Mouse (Mus musculus) hindbrain, embryonic 11.5 days (tissue): ENCODE results near the gene Kifc1. TPM values are rescaled to one million over a fixed set of nuclear protein-coding genes. Genes with fewer than 3 reads are reported as not detected.
A peak's percentile ranks its signal among the peaks of the same experiment; 100 is the strongest.

Source experiments
- ATAC-seq: fragments of 200-750 bp; cut with Nextera tagmentation; 2 replicates; pipeline ENCODE4 v1.8.0; 2017; ENCODE audit warnings: mild to moderate bottlenecking, moderate TSS enrichment, moderate library complexity; ENCODE audit not compliant: low FRiP score
- DNase-seq: peaks from one replicate; pipeline ENCODE4 v3.0.0-alpha.2; 2015; ENCODE audit warnings: low spot score
- H3K27ac ChIP-seq: fragments of 300-500 bp; sonication (generic); 2 replicates; pipeline ENCODE4 v1.5.1; 2014; ENCODE audit warnings: mild to moderate bottlenecking, low read depth, low read length
- H3K27me3 ChIP-seq: fragments of 300-500 bp; sonication (generic); 2 replicates; pipeline ENCODE4 v1.6.1; 2014; ENCODE audit warnings: mild to moderate bottlenecking, low read length, moderate library complexity, mixed read lengths; ENCODE audit not compliant: control insufficient read depth, insufficient read depth
- H3K36me3 ChIP-seq: fragments of 300-500 bp; sonication (generic); 2 replicates; pipeline ENCODE4 v1.6.1; 2014; ENCODE audit warnings: mild to moderate bottlenecking, low read length, moderate library complexity, mixed read lengths; ENCODE audit not compliant: control insufficient read depth, insufficient read depth
- H3K4me1 ChIP-seq: fragments of 300-500 bp; sonication (generic); replicated peaks from 2 replicates; pipeline ENCODE4 v1.6.1; 2014; ENCODE audit warnings: low read length, mixed read lengths; ENCODE audit not compliant: control insufficient read depth, insufficient read depth
- H3K4me2 ChIP-seq: fragments of 300-500 bp; sonication (generic); replicated peaks from 2 replicates; pipeline ENCODE4 v1.6.1; 2014; ENCODE audit warnings: mild to moderate bottlenecking, low read depth, low read length
- H3K4me3 ChIP-seq: fragments of 300-500 bp; sonication (generic); 2 replicates; pipeline ENCODE4 v1.5.1; 2014; ENCODE audit warnings: low read depth, low read length
- H3K9ac ChIP-seq: fragments of 300-500 bp; sonication (generic); 2 replicates; pipeline ENCODE4 v1.6.1; 2014; ENCODE audit warnings: low read depth, low read length
- H3K9me3 ChIP-seq: fragments of 300-500 bp; sonication (generic); 2 replicates; pipeline ENCODE4 v1.6.1; 2016; ENCODE audit warnings: low read length; ENCODE audit not compliant: control insufficient read depth
- WGBS: fragments of 180-500 bp; shearing (Covaris S2); extraction: QIAGEN DNeasy Blood & Tissue Kit; methylation state at CpG from one replicate; pipeline ENCODE4 v1.1.7; 2014; 5-methylcytosine and 5-hydroxymethylcytosine counted together
- polyA plus RNA-seq: library from polyadenylated mRNA; unstranded; fragments of >200 nt; fragmentation: Nextera tagmentation; extraction: Ambion mirVana; gene quantifications from 2 replicates; pipeline ENCODE4 v1.2.1, GENCODE M21; 2014

Gene Kifc1
- polyA plus RNA-seq, 1 experiment from 2014 or later, result 5.3 TPM

DNA sequence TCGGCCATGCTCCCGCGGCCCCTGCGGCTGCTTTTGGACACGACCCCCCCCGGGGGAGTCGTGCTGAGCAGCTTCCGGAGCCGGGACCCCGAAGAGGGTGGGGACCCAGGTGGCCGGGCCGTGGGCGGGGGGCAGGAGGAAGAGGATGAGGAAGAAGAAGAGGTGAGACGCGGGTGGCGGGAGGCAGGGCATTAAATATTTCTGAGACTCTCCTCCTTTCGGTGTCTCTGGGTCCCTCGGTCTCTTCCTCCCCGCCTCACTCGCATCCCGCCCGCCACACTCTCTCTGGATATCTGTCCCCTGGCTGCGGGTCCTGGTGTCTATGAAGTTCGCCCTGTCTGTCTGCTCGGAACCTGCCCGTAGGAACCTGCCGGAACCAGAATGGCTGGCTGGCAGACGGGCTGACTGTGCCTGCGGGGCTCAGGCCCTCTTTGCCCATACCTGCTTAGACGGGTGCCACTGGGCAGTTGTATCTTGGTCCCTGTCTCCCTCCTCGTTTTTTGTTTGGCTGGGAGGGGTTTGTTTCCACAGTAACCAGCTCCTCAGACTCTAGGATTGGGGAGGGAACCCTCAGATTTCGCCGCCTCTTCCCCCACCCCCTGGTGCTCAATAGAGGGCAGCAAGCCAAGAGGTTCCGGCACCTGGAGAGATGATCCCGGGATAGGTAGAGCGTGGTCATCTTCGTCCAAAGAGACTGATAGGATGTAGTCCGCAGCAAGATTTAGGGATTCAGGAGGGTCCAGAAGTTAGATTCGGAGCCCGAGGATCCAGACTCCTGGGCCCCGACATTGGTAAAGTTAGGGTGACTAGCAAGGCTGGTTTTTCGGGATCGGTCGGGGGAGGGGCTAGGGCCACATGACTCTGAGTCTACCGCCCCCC, 40.1 kb upstream of the Kifc1 start:
- peak overlapping the region; percentile 76 for H3K4me3 ChIP-seq
- peak overlapping the region; percentile 82 for H3K9ac ChIP-seq
- 0 out of 2 replicates have a peak, but pooled peaks cover 6% of the 10 kb centered on the region for H3K36me3 ChIP-seq
- no peaks in the 10 kb centered on the region for H3K27me3 ChIP-seq
- peak overlapping the region; percentile 87 for H3K27ac ChIP-seq
- H3K9me3 ChIP-seq, result no peaks in the 10 kb centered on the region
- peak; percentile 54 for DNase-seq
- H3K4me2 ChIP-seq, result peak overlapping the region; percentile 90
- 1% methylated on average over 42 of the region's 45 CpGs for WGBS
- ATAC-seq, result peak; percentile 1; the same call in 1 of the 2 replicates
- H3K4me1 ChIP-seq, result no peaks in the 10 kb centered on the region

DNA sequence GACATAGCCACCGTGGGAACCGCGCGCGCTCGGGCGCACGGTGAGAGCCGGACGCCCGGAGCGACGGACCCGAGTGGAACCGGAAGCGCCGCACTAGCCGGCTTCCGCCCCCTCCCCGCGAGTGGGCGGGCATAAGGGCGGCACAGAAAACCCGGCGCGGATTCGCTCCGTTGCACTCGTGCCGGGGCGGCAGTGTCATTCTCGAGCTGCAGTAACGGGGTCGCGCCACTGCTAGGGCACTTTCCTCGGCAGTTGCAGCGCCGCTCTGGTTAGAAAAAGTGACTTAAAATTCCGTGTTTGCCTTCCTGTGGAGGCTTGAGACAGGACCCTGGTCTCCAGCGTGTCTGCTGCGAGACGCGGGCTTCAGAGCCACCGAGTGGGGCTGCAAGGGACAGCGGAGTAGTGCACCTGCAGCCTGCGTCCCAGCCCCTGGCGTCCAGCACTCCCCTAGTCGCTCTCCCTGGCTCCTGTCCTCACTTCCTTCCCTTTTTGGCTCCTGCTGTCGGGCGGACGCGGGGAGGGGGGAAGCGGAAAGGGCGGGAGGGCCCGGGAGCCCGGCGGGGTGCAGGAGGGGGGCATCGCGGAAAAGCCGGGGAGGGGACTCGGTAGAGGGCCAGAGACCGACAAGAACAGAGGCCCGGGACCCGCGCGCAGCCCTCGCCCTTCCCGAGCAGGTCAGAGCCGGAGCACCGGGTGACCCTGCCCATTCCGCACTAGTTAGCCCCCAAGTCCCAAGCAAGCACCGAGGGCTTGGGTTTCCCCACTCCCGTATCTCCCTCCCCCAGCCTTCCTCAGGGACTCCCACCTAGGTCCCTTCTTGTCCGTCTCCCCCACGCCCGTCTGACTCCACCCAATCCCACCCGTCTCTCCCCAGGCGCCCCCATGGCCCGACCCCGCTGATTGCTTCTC, 39.2 kb upstream of the Kifc1 start, which contains the start of gene Rgl2:
TSS of gene Rgl2 (plus strand) at position 173 of the 909 bp plus-strand sequence.
- H3K27me3 ChIP-seq, result no peaks in the 10 kb centered on the region
- no peaks in the 10 kb centered on the region for H3K4me1 ChIP-seq
- H3K36me3 ChIP-seq, result 0 out of 2 replicates have a peak, but pooled peaks cover 6% of the 10 kb centered on the region
- peak; percentile 83 for ATAC-seq
- H3K4me2 ChIP-seq, result peak within 1 kb of the TSS; percentile 90
- H3K27ac ChIP-seq, result peak within 1 kb of the TSS; percentile 87
- WGBS, result under 1% methylated on average over 73 of the region's 80 CpGs
- peak within 1 kb of the TSS; percentile 76 for H3K4me3 ChIP-seq
- DNase-seq, result peak; percentile 98
- peak within 1 kb of the TSS; percentile 82 for H3K9ac ChIP-seq
- H3K9me3 ChIP-seq, result no peaks in the 10 kb centered on the region

DNA sequence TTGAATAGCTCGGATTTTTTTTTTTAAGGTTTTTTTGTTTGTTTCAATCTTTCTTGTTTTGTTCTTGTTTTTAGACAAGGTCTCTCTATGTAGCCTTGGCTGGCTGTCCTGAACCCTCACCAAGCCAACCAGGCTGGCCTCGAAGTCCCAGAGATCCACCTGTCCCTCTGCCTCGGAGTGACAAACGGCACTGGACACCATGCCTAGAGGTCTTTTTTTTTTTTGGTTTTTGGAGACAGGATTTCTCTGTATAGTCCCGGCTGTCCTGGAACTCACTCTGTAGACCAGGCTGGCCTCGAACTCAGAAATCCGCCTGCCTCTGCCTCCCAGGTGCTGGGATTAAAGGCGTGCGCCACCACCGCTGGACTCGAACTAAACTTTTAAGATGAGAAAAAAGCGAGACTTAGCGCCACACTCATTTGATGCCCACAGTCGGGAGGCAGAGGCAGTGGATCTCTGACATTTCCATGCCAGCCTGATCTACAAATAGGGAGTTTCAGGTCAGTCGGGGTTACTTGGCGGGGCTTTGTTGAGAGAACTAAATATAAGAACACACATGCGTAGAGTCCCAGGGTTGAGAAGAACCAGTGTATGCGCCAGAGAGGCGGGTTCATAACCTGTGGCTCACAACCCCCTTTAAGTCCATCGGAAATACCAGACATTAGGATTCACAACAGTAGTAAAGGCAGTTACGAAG, 37.9 kb upstream of the Kifc1 start:
- peak overlapping the region; percentile 82 for H3K9ac ChIP-seq
- H3K4me2 ChIP-seq, result peak overlapping the region; percentile 90
- WGBS, result 60% methylated on average over 21 of the region's 21 CpGs
- H3K36me3 ChIP-seq, result 0 out of 2 replicates have a peak, but pooled peaks cover 6% of the 10 kb centered on the region
- DNase-seq (no peak), ATAC-seq (no peak)
- H3K27ac ChIP-seq, result no peak overlapping the region
- peak overlapping the region; percentile 76 for H3K4me3 ChIP-seq
- H3K9me3 ChIP-seq, result no peaks in the 10 kb centered on the region
- no peaks in the 10 kb centered on the region for H3K4me1 ChIP-seq
- no peaks in the 10 kb centered on the region for H3K27me3 ChIP-seq

GRCm38 (mm10) chr17:33926207-33926932, 35.9 kb upstream of the Kifc1 start:
- no peak overlapping the region for H3K27ac ChIP-seq
- H3K27me3 ChIP-seq, result no peaks in the 10 kb centered on the region
- H3K4me2 ChIP-seq, result no peak overlapping the region
- ATAC-seq, result no peak
- no peaks in the 10 kb centered on the region for H3K4me1 ChIP-seq
- H3K36me3 ChIP-seq, result no peaks in the 10 kb centered on the region
- 70% methylated on average over 17 of the region's 17 CpGs for WGBS
- peak; percentile 41 for DNase-seq
- no peak overlapping the region for H3K4me3 ChIP-seq
- H3K9me3 ChIP-seq, result no peaks in the 10 kb centered on the region
- no peak overlapping the region for H3K9ac ChIP-seq

GRCm38 (mm10) chr17:33925406-33926116, 35.1 kb upstream of the Kifc1 start:
- H3K4me3 ChIP-seq, result no peak overlapping the region

DNA sequence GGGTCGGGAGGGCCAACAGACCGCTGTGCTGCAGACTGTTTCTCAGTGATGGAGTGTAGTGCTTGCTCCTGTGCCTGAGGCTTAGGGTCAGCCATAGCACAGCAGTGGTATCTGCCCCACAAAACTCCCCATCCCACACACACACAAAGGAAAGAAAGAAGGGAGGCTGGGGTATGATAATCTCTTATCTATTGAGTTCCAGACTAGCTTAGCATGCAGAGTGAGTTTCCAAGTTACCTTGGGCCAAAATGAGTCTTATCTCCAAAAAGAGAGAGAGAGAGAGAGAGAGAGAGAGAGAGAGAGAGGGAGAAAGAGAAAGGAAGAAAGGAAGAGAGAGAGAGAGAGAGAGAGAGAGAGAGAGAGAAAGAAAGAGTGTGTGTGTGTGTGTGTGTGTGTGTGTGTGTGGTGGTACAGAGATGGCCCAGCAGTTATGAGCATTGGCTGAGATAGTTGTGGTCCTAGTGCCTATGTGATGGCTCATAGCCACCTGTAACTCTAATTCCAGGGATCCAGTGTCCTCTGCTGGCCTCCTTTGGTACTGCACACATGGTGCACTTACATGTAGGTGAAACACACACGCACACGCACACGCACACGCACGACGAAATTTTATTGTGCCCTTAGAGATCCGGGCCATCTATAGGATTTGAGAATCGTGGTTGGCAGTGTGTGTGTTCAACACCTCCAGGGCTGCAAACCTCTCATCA, 34.3 kb upstream of the Kifc1 start:
- Histone ChIP-seq H3K4me1 (peaks cover 6% of the 10 kb centered on the region; the same call in 1 of the 2 replicates), H3K27ac (no peak overlapping the region), H3K36me3 (no peaks in the 10 kb centered on the region), H3K9ac (no peak overlapping the region), H3K4me3 (no peak overlapping the region; the same call in 1 of the 2 replicates), H3K4me2 (no peak overlapping the region), H3K9me3 (no peaks in the 10 kb centered on the region), H3K27me3 (no peaks in the 10 kb centered on the region)
- 83% methylated on average over 10 of the region's 10 CpGs for WGBS
- ATAC-seq (no peak), DNase-seq (no peak)

More at GRCm38 (mm10) chr17:33925406-33926116, 35.1 kb upstream of the Kifc1 start:
- ATAC-seq, result no peak
- Histone ChIP-seq H3K36me3 (no peaks in the 10 kb centered on the region), H3K4me2 (no peak overlapping the region), H3K4me1 (0 out of 2 replicates have a peak, but pooled peaks cover 5% of the 10 kb centered on the region), H3K27ac (no peak overlapping the region), H3K9ac (no peak overlapping the region), H3K9me3 (no peaks in the 10 kb centered on the region), H3K27me3 (no peaks in the 10 kb centered on the region)
- 83% methylated on average over 20 of the region's 21 CpGs for WGBS
- no peak for DNase-seq

DNA sequence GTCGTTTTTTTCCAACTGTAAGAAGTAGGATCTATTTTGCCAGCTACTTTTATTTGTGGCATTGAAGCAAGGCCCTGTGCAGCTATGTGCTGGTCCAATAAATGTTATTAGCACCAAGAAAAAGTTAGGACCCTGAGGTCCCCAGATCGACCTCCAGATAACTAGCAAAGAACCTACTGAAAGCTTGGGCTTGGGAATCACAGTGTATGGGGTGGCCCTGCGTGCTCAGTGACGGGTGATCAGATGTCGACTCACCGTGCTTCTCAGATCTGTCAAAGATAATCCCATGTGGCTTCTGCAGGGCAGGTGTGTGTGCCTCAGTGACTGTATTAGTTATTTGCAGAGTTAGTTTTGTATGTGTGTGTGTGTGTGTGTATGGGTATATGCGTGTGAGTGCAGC, 30.9 kb upstream of the Kifc1 start:
- WGBS, result 89% methylated on average over 7 of the region's 7 CpGs
- Histone ChIP-seq H3K9me3 (no peaks in the 10 kb centered on the region), H3K9ac (no peak overlapping the region), H3K27me3 (no peaks in the 10 kb centered on the region), H3K27ac (no peak overlapping the region), H3K36me3 (no peaks in the 10 kb centered on the region), H3K4me3 (no peak overlapping the region), H3K4me1 (peaks cover 20% of the 10 kb centered on the region), H3K4me2 (no peak overlapping the region)
- DNase-seq, result no peak
- no peak for ATAC-seq
